Mouse (Mus musculus) liver, postnatal 0 days (tissue): ENCODE measurements around the gene Vps37c.
A peak's percentile ranks its signal among the peaks of the same experiment; 100 is the strongest.

Experiments
- CTCF ChIP-seq: sonication (generic); IDR thresholded peaks from 2 replicates; pipeline ENCODE4 v1.5.1; 2016; ENCODE audit warnings: antibody characterized with exemption, low read depth
- EP300 ChIP-seq: IDR thresholded peaks from 2 replicates; pipeline ENCODE4 v1.6.1; 2016; ENCODE audit warnings: antibody characterized with exemption, low read depth, mild to moderate bottlenecking

DNA sequence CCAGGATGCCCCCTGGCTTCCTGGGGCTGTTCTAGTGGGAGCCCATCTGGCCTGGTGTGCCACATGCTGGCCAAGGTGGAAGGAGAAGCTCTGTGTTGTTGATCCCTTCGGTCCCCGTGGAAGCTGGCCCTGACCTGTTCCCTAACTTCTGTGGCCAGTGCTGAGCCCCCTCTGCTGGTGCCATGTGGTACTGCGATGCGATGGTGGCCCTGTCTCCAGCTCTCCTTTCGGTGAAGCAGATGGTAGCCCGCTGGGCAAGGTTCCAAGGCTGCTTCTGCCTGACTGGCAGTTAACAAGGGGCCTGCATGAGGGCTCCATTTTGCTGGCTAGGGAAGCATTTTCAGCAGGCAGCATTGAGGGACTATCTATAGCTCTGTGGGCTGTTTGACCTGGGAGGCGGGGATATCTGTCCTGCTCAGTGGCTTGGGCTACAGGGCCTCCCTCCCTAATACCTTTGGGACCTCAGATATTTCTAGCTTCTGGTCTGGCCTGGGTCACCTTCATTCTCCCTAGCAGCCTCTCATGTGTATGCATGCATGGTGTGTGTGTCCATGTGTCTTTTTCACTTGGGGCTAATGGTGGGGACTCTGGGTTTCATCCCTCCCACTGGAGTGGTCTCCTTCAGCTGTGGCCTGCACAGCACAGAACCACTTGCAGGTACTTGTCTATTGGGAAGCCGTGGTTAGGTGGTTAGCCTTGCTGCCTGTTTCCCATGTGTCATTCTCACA, 21.0 kb downstream of the Vps37c start:
- TF ChIP-seq CTCF: peak; percentile 99
- TF ChIP-seq EP300: no peak
